Mouse (Mus musculus) mesoderm, embryonic 11.5 days (tissue): ENCODE data around the gene Wfdc10.

Source experiments
- DNase-seq: peaks from one replicate; pipeline ENCODE4 v3.0.0-alpha.2; 2012; ENCODE audit warnings: low read depth, low spot score

Wfdc10 gene

DNA sequence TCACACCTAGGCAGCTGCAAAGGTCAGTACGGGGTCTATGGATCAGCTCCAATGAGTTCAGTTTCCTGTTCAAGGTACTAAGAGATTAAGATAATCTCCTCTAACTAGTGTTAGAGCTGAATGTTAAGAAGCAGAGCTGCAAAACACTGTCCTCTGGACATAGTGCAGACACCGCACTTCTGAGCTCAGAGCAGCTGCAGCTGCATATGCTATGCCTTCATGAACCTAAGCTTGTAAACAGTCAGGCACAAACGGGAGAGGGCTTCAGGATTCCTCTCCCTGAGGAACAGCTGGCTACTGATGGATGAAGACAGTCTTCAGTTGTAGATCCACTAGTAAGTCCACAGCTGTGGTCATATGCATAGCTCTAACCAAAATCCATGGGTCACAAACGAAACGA is 45.1 kb downstream of the Wfdc10 start:
- no peak for DNase-seq

DNA sequence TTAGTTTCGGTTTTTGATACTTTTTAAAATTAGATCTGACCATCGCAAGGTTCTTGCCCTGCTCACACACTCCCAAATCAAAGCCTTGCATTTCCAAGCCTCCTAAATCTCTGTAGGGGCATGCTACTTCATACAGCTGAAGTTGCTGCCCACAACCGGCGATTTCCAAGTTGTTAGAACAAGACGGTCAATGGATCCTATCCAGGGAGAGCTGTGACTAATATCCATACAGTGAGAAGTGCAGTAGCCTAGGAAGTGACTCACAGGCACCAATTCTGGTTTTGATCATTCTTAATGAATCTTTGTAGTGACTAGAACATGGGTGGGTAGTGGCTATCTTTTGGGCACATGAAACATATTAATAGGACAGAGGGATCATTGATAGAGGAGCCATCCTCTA is 45.9 kb downstream of the Wfdc10 start:
- no peak for DNase-seq

DNA sequence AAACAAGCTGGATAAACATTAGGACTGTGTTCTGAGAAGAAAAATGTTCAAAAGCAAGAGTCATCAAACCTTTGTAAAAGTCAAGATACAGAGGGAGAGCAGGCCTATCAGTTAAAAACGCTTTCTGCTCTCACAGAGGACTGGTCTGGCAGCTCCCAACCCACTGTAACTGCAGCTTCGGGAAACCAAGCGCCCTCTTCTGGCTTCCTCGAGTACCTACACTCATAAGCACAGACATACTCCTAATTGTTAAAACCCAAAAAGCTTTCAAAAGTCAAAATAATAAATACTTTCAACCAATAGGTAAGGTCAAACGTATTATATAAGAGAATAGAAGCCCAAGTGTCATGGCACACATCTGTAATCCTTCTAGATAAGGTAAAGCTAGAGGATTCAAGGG is 48.4 kb downstream of the Wfdc10 start:
- no peak for DNase-seq

DNA sequence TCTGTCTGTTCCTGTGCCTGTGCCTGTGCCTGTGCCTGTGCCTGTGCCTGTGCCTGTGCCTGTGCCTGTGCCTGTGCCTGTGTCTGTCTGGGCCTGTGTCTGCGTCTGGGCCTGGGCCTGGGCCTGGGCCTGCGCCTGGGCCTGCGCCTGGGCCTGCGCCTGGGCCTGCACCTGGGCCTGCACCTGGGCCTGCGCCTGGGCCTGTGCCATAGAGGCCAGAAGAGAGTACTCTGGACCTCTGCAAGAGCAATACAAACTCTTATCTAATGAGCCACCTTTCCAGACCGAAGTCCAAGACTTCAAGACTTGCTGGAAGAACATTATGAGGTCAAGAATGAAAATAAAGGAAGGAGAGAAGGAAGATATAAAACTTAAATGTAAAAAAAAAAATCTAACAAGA is 49.5 kb downstream of the Wfdc10 start:
- no peak for DNase-seq

DNA sequence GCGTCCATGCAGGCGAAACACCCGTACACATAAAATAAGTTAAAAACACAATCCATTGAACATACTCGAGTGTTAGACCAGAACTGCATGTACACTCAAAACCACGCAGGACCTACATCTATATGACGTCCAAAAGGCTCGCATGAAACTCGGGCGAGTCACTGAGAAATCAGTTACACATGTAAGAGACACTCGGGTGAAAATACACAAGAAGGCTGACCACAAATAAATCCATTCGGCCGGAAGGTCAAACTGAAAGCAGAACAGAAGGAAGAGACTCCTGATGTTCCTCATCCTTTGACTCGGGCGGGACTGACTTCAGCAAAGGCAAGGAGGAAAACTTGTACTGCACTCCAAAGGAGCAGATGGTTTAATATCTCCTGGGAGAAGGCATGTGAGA is 50.1 kb downstream of the Wfdc10 start:
- DNase-seq = no peak
